Mouse (Mus musculus) midbrain, embryonic 10.5 days (tissue): ENCODE results near the gene Capzb. TPM values are rescaled to one million over a fixed set of nuclear protein-coding genes. Genes with fewer than 3 reads are reported as not detected.

Experiments used
- DNase-seq: peaks from one replicate; pipeline ENCODE4 v3.0.0-alpha.2; 2017; ENCODE audit warnings: low spot score
- H3K27ac ChIP-seq: fragments of 300-500 bp; sonication (generic); replicated peaks from 2 replicates; pipeline ENCODE4 v1.5.1; 2016; ENCODE audit warnings: mild to moderate bottlenecking
- H3K27me3 ChIP-seq: fragments of 300-500 bp; sonication (generic); 2 replicates; pipeline ENCODE4 v1.6.1; 2016; ENCODE audit warnings: low read depth, mild to moderate bottlenecking; ENCODE audit not compliant: poor library complexity, severe bottlenecking
- H3K36me3 ChIP-seq: fragments of 300-500 bp; sonication (generic); 2 replicates; pipeline ENCODE4 v1.6.1; 2016; ENCODE audit warnings: mild to moderate bottlenecking, moderate library complexity
- H3K4me1 ChIP-seq: fragments of 300-500 bp; sonication (generic); 2 replicates; pipeline ENCODE4 v1.6.1; 2016
- H3K4me3 ChIP-seq: fragments of 300-500 bp; sonication (generic); 2 replicates; pipeline ENCODE4 v1.5.1; 2016; ENCODE audit warnings: mild to moderate bottlenecking, moderate library complexity
- H3K9me3 ChIP-seq: fragments of 300-500 bp; sonication (generic); replicated peaks from 2 replicates; pipeline ENCODE4 v1.6.1; 2016; ENCODE audit warnings: mild to moderate bottlenecking
- WGBS: fragments of 180-500 bp; shearing (Covaris S2); methylation state at CpG from one replicate; pipeline ENCODE4 v1.1.7; 2016; 5-methylcytosine and 5-hydroxymethylcytosine counted together
- polyA plus RNA-seq: library from polyadenylated mRNA; unstranded; fragments of >200 nt; fragmentation: Nextera tagmentation; extraction: Ambion mirVana; gene quantifications from 2 replicates; pipeline ENCODE4 v1.2.1, GENCODE M21; 2016

Capzb gene
- polyA plus RNA-seq, 1 experiment from 2014 or later = 330 TPM

DNA sequence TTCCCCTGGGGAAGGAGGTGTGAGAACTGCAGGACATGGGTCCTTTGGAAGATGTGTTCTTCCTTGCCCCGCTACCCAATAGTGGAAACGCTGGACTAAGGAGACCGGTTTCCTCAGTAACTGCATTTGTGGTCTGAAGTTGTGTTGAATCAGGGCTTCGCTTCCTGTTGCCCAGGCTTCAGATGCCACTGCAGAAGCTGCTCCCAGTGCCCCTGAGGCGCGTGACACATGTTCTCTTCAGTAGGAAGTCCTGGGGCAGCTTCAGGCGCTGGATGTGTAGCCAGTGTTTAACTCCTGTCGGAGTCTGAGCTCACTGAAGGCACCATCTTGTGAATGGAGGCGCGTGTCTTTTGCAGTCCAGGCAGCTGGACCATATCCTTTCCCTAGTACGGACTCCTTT, 4.8 kb upstream of the Capzb start:
- Histone ChIP-seq H3K4me1 (peaks cover 14% of the 10 kb centered on the region), H3K27me3 (no peaks in the 10 kb centered on the region), H3K36me3 (no peaks in the 10 kb centered on the region), H3K27ac (no peak overlapping the region), H3K4me3 (no peak overlapping the region), H3K9me3 (no peaks in the 10 kb centered on the region)
- whole genome bisulfite sequencing = 86% methylated on average over 11 of the region's 11 CpGs
- DNase-seq = no peak

DNA sequence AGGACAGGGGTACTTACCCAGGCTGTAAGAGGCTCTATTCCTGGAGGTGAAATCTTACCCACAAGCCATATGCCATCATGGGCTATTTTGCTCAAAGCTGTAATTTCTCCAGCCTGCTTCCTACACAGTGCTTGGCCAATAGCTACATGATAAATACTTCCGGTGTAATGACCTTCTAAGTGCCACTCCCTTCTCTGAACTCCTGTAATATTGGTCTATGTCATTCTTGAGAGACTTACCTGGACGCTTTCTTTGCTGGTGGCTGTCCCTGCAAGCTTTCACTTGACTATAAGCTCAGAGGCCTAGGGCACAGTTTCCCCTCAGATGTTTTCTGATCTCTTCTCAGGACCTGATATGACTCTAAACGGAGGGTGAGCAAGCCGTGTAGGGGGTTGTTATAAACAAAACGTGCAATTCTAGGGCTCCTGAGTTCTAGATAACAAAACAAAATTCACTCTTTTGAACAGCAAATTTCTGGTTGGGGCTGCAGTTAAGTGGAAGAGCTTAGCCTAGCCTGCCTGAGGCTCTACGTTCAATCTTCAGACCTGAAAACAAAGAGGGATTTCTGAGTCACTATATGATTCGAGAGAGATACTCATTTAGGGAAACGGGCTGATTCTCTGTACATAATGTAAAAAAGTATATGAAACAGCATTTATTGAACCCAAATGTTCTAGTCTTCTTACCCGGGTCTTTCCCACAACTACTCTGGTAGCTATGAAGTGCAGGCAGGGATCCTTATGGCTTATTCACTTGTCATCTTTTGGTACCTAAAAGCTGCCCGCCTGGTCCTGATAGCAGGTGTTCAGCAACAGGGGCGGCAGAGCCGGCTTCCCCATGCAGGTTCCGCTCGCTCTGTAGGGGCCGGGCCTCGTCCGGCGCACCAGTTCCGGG, 847 bp upstream of the Capzb start:
- peaks cover 6% of the 10 kb centered on the region; the same call in 1 of the 2 replicates for H3K36me3 ChIP-seq
- peak overlapping the region; percentile 96 for H3K27ac ChIP-seq
- H3K9me3 ChIP-seq = no peaks in the 10 kb centered on the region
- H3K4me3 ChIP-seq = peak overlapping the region; percentile 96
- WGBS = 23% methylated on average over 19 of the region's 19 CpGs
- no peaks in the 10 kb centered on the region for H3K27me3 ChIP-seq
- no peak for DNase-seq
- peaks cover 48% of the 10 kb centered on the region for H3K4me1 ChIP-seq

DNA sequence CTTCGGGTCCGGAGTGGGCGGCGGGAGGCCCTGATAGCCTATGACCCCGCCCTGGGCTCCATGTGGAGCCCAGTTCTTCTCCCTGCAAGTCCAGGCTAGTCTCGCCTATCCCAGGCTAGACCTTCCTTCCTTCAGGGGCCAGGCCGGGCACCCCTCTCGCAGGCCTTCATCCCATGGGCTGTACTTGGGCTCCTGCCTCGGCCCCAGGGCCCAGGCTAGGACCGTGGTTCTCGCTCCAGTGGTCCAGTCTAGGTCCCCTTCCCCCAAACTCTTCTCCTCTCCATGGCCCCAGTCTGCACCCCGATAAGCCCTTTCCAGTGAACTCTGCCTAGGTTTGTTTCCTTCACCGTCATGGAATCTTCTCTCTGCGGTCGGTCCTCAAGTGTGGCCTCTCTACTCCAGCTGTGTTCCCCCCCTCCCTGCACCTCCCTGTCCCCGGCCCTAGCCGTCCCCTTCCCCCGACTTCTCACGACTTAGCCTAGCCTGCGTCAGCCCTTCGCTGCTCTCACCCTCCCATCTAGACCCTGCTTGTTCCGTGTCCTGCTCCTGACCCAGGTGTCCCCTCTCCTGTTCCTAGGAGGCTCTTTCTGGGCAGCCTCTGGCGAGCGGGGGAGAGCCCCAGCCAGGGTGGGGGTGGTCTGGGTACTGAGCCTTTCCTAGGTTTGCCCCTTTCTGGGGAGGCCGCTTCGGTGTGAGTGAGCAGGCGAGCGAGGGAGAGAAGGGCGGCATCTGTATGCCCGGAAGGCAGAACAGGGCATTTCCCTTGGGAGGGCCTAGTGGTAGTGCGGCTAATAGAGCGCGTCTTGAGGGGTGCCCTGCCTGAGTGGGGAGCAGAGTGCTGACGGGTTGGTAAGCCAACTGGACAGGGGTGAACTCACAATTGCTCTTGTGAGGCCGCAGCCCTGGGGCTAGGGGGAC, 736 bp downstream of the Capzb start:
- peak; percentile 35 for DNase-seq
- no peaks in the 10 kb centered on the region for H3K27me3 ChIP-seq
- peaks cover 52% of the 10 kb centered on the region for H3K4me1 ChIP-seq
- peak overlapping the region; percentile 96 for H3K4me3 ChIP-seq
- H3K27ac ChIP-seq = peak overlapping the region; percentile 96
- 8% methylated on average over 35 of the region's 35 CpGs for WGBS
- H3K36me3 ChIP-seq = peaks cover 12% of the 10 kb centered on the region; the same call in 1 of the 2 replicates
- no peaks in the 10 kb centered on the region for H3K9me3 ChIP-seq

DNA sequence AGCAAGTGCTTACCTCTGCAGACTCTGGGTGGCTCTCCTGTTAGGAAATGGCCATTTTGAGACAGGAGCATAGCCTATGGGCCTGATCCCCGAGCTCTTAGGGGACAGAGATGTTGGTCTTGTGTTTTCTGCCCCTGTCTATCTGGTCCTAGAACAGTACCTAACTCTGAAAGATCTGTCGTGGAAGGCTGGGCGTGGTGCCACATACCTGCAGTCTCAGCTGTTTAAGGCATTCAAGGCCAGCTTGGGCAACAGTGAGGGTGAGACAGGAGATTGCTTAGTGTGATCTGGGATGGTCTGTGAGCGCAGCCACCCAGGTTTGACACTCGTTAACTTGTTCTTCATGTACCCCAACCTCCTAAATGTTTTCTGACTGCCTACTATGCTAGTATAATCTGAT, 2.4 kb downstream of the Capzb start:
- peaks cover 52% of the 10 kb centered on the region for H3K4me1 ChIP-seq
- peaks cover 23% of the 10 kb centered on the region for H3K36me3 ChIP-seq
- peak overlapping the region; percentile 96; the same call in 1 of the 2 replicates for H3K4me3 ChIP-seq
- no peaks in the 10 kb centered on the region for H3K9me3 ChIP-seq
- H3K27ac ChIP-seq = no peak overlapping the region
- no peak for DNase-seq
- no peaks in the 10 kb centered on the region for H3K27me3 ChIP-seq
- WGBS = 91% methylated on average over 5 of the region's 5 CpGs

DNA sequence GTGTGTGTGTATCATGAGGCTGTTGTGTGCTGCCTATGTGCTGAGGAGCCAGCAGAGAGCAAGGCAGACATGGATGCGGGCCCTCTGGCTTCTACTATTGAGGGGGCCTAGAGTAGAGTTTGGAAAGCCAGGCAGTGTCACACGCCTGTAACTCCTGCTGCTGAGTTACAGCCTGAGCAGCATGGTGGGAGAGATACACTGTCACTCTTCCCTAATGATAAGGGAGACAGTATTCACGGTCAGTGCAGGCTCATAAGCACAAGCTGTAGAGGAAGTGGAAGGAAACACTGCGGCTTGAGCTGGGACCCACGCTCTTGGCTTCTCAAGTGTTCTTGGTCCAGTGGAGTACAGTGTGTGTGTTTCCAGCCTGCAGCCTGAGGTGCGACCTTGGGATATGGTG, 3.8 kb downstream of the Capzb start:
- WGBS = 91% methylated on average over 6 of the region's 6 CpGs
- no peak for DNase-seq
- Histone ChIP-seq H3K27me3 (no peaks in the 10 kb centered on the region), H3K9me3 (no peaks in the 10 kb centered on the region), H3K27ac (no peak overlapping the region), H3K4me1 (peaks cover 48% of the 10 kb centered on the region), H3K4me3 (no peak overlapping the region), H3K36me3 (peaks cover 36% of the 10 kb centered on the region)

DNA sequence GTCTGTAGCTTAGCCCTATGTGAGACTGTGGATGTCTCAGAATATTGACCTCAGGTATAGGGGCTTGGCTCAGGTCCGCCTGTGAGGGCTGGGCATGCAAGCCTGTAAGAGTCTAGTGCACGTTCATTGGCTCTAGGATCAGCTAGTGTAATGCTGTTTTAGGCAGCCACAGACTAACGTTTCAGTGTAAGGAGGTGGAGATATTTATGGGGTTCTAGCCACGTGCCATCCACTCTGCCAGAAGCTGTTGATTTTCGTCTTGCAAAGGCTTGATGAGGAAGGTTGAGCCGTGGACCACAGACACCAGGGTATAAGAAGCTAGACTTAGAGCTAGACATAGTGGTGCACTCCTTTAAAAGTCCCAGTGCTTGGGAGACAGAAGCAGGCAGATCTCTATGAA, 4.2 kb downstream of the Capzb start:
- WGBS = 87% methylated on average over 6 of the region's 6 CpGs
- Histone ChIP-seq H3K4me3 (no peak overlapping the region), H3K27me3 (no peaks in the 10 kb centered on the region), H3K36me3 (peaks cover 41% of the 10 kb centered on the region), H3K27ac (no peak overlapping the region), H3K4me1 (peaks cover 43% of the 10 kb centered on the region), H3K9me3 (no peaks in the 10 kb centered on the region)
- DNase-seq = no peak

DNA sequence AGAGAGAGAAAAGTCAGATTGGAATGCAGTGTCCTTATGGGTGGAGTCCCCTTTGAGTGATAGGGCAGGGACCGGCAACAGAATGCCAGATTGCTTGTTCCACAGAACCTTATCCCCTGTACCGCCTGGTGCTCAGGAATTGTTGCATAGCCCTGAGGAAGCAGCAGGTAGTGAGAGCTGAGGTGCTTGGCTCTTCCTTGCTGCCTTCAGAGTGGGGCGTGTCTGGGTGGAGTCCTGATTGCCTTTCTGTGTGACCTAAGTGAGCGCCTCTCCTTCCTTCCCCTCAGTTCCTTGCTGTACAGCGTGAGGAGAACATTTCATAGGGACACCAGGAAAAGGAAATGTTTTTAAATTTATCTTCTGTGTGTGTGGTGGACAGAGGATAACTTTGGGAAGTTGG, 4.8 kb downstream of the Capzb start:
- H3K27ac ChIP-seq = no peak overlapping the region
- no peaks in the 10 kb centered on the region for H3K9me3 ChIP-seq
- H3K27me3 ChIP-seq = no peaks in the 10 kb centered on the region
- DNase-seq = no peak
- peaks cover 39% of the 10 kb centered on the region for H3K4me1 ChIP-seq
- no peak overlapping the region for H3K4me3 ChIP-seq
- 91% methylated on average over 5 of the region's 5 CpGs for WGBS
- H3K36me3 ChIP-seq = peaks cover 44% of the 10 kb centered on the region

DNA sequence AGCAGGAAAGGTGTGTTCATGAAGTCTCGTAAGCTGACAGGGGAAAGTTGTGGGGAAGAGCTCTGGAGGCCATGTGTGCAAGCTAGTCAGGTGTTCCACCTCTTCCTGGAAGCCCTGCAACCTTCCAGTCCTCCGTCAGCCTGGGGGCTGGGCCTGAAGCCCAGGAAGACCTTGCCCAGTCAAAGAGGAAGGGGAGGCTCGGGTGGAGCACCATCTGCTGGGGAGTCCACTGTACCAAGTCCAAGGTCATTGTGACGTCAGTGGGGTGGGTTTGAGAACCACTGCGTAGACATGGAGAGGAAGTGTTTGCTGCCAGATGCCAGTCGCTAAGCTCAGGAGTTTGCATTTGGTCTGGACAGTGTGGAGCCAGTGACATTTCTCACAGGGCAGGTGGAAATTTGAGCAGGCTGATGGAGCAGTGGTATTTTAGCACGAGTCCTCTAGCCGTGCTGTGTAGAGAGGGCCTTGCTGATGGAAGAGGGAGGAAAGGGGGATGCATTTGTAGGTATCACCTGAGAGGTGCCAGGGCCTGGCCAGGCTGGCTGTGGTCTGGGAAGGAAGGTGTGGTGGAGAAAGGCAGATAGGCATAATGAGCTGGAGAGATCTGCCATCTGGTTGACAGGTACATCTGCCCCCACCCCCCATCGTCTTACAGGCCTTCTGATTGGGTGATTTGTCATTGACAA, 5.4 kb downstream of the Capzb start:
- Histone ChIP-seq H3K4me3 (no peak overlapping the region), H3K4me1 (peaks cover 35% of the 10 kb centered on the region), H3K36me3 (peaks cover 48% of the 10 kb centered on the region), H3K9me3 (no peaks in the 10 kb centered on the region), H3K27me3 (no peaks in the 10 kb centered on the region), H3K27ac (no peak overlapping the region)
- DNase-seq = no peak
- WGBS = 85% methylated on average over 9 of the region's 9 CpGs

DNA sequence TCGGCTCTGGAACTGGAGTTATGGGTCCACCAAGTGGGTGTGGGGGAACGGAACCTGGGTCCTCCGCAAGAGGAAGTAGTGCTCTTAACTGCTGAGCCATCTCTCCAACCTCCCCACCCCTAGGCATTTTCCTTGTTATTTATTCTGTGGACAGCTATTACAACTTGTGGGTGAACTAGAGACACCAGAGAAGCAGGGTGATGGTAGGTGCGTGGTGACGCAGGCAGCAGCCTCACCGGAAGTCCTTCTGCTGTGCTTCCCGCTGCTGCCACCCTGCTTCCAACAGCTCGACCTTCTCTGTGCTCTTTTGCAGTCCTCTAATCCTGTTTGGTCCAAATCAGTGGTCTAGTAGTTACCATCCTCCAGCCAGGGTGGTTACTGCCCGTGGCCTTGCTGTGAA, 6.4 kb downstream of the Capzb start:
- 93% methylated on average over 9 of the region's 9 CpGs for WGBS
- no peaks in the 10 kb centered on the region for H3K9me3 ChIP-seq
- DNase-seq = no peak
- no peaks in the 10 kb centered on the region for H3K27me3 ChIP-seq
- H3K36me3 ChIP-seq = peaks cover 48% of the 10 kb centered on the region
- no peak overlapping the region for H3K27ac ChIP-seq
- no peak overlapping the region for H3K4me3 ChIP-seq
- peaks cover 26% of the 10 kb centered on the region for H3K4me1 ChIP-seq

DNA sequence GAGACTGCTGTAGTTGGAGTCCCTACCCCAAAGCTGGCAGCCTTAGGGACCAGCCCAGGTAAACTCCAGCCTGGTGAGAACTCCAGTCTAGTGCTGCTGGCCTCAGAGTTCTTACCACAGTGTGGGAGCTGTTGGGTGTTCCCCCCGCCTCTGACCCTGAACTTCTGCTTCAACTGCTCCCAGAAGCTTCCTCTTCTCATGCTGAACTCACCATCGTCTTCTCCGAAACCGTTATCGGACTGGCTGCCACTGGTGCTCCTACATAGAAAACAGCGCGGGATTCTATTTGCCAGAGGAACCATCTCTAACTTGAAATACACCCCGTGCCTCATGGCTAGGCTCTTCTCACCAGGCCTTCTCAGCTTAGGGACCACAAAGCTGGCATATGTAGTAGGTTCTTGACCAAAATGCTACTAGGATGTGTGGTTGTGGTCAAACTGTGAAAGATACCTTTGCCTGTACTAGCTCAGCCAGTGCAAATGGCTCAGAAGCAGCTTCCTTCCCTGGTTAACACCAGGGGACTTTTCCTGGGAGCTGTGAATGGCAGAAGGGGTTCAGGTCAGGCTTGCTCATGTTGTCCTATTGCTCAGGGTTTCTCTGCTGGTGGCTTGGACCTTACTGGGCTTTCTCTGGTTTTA, 7.1 kb downstream of the Capzb start:
- H3K27me3 ChIP-seq = no peaks in the 10 kb centered on the region
- WGBS = 95% methylated on average over 8 of the region's 8 CpGs
- no peaks in the 10 kb centered on the region for H3K9me3 ChIP-seq
- DNase-seq = no peak
- peaks cover 19% of the 10 kb centered on the region for H3K4me1 ChIP-seq
- no peak overlapping the region for H3K27ac ChIP-seq
- peaks cover 48% of the 10 kb centered on the region for H3K36me3 ChIP-seq
- no peak overlapping the region for H3K4me3 ChIP-seq

DNA sequence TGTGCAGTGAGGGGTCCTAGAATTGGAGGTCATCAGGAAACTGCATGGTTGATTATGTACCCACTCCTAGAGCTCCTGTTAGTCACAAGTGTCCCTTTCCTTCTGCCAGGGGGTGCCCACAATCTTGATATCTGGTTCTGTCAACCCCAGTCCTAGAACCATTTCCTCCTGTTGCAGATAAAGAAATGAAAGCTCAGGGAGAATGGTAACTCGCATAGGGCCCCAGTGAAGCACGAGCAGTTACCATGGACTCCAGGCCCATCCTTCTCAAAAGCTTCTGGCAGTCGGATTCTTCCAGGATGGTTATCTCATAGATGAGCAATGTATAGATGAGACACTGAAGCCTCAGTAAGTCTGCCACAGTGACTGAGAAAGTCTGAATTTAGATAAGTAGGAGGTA, 8.2 kb downstream of the Capzb start:
- H3K4me3 ChIP-seq = no peak overlapping the region
- peaks cover 8% of the 10 kb centered on the region for H3K4me1 ChIP-seq
- H3K27me3 ChIP-seq = no peaks in the 10 kb centered on the region
- H3K36me3 ChIP-seq = peaks cover 48% of the 10 kb centered on the region
- no peak for DNase-seq
- 84% methylated on average over 3 of the region's 3 CpGs for WGBS
- H3K27ac ChIP-seq = no peak overlapping the region
- H3K9me3 ChIP-seq = no peaks in the 10 kb centered on the region

DNA sequence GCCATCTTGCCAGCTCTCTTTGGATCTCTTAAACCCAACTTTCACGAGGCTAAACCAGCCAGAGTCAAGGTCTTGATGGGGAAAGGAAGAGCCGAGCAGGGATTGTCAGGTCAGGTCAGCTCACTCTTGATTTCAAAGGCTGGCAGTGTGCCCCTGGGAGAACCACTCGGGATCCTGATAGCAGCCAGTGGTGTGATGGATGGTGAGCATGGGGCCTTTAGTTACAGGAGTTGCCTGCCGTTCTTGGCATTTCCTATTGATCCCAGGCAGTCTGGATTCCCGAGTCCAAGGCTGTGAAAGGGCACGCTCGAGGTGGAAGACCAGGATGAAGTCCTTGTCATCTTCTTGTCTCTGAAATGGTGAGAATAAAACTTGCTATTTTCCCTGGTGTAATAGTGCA, 9.9 kb downstream of the Capzb start:
- Histone ChIP-seq H3K36me3 (peaks cover 44% of the 10 kb centered on the region), H3K4me1 (peaks cover 5% of the 10 kb centered on the region), H3K27ac (no peak overlapping the region), H3K4me3 (no peak overlapping the region), H3K27me3 (no peaks in the 10 kb centered on the region), H3K9me3 (no peaks in the 10 kb centered on the region)
- 72% methylated on average over 7 of the region's 7 CpGs for WGBS
- DNase-seq = no peak
